Comparison of ENCODE assay signal across 27 mouse cellular contexts in genomic region chr10:98694690-98695370, GRCm38 (mm10).
DNase-seq lines count a peak whose midpoint lies in the region; ATAC-seq and TF ChIP-seq lines count a peak whose summit lies in the region.
"Had no signal": no experiment of that assay in that cellular context is flagged by ENCODE, and none has a peak within 500 bp of the region (broad histone marks: within the 10 kb centered on the region; RNA-seq: fewer than 3 reads in every experiment).

No protein-coding gene starts in this region.

- no peak overlapping the region for H3K27ac ChIP-seq in intestine, embryonic 16.5 days (ENCODE audit: low read length)
- no peak overlapping the region for H3K27ac ChIP-seq in stomach, embryonic 14.5 days (ENCODE audit: low read length)
- H3K27ac ChIP-seq in stomach, postnatal 0 days (replicated peaks) = no peak overlapping the region
- H3K27ac ChIP-seq: embryonic facial prominence, embryonic 10.5 days; embryonic facial prominence, embryonic 13.5 days; forebrain, embryonic 12.5 days; forebrain, embryonic 15.5 days; heart, embryonic 15.5 days; hindbrain, embryonic 10.5 days; hindbrain, embryonic 13.5 days had no signal

- H3K36me3 ChIP-seq in intestine, embryonic 16.5 days (ENCODE audit: control insufficient read depth, insufficient read depth, low read length) = no peaks in the 10 kb centered on the region
- no peaks in the 10 kb centered on the region for H3K36me3 ChIP-seq in stomach, embryonic 14.5 days (ENCODE audit: control insufficient read depth, insufficient read depth, low read length)
- no peaks in the 10 kb centered on the region for H3K36me3 ChIP-seq in stomach, postnatal 0 days (ENCODE audit: control insufficient read depth, insufficient read depth, low read length)
- H3K36me3 ChIP-seq: embryonic facial prominence, embryonic 10.5 days; embryonic facial prominence, embryonic 13.5 days; forebrain, embryonic 12.5 days; forebrain, embryonic 15.5 days; heart, embryonic 12.5 days; heart, embryonic 15.5 days; hindbrain, embryonic 10.5 days; hindbrain, embryonic 13.5 days had no signal

- 65% methylated on average over 2 of the region's 2 CpGs for WGBS in intestine, embryonic 16.5 days
- 69% methylated on average over 2 of the region's 2 CpGs for WGBS in stomach, embryonic 14.5 days
- 59% methylated on average over 2 of the region's 2 CpGs for WGBS in stomach, postnatal 0 days

- ATAC-seq in intestine, embryonic 16.5 days = peak; percentile 98
- peak; percentile 80 for ATAC-seq in stomach, embryonic 14.5 days (ENCODE audit: insufficient number of reproducible peaks, insufficient read depth, low FRiP score, low read depth)
- ATAC-seq in stomach, postnatal 0 days (ENCODE audit: low FRiP score, low TSS enrichment) = peak; percentile 99
- ATAC-seq: CD4-positive, CD25-positive, alpha-beta regulatory T cell, adult 4 months; forebrain, embryonic 15.5 days had no signal

- no peak for DNase-seq in stomach, postnatal 0 days (ENCODE audit: low spot score)
- DNase-seq in cerebellum, postnatal 25 days = no peak
- DNase-seq in yolk sac, embryonic 10.5 days (ENCODE audit: low spot score) = no peak
- DNase-seq in spleen, postnatal 10 days (ENCODE audit: low spot score in 2 of 2) = no peak
- DNase-seq: adrenal gland, adult 2 months; adrenal gland, postnatal 14 days; cerebellum, adult 11 months; cerebellum, adult 2 months; cerebellum, adult 9-11 months; cerebellum, postnatal 36 days; embryo, embryonic 11 days; gastrocnemius, postnatal 25 days; heart, adult 18-20 months; heart, postnatal 10 days; heart, postnatal 36 days had no signal

- TF ChIP-seq EP300 in stomach, postnatal 0 days (optimal IDR thresholded peaks at IDR 0.05) = no peak

- H3K9ac ChIP-seq in intestine, embryonic 16.5 days (ENCODE audit: low read depth, low read length) = no peak overlapping the region
- H3K9ac ChIP-seq in stomach, embryonic 14.5 days (replicated peaks; ENCODE audit: low read depth, low read length) = no peak overlapping the region
- H3K9ac ChIP-seq in stomach, postnatal 0 days (ENCODE audit: low read length) = no peak overlapping the region
- H3K9ac ChIP-seq: embryonic facial prominence, embryonic 13.5 days; forebrain, embryonic 12.5 days; forebrain, embryonic 15.5 days; heart, embryonic 12.5 days; heart, embryonic 15.5 days; hindbrain, embryonic 13.5 days had no signal

- no peaks in the 10 kb centered on the region for H3K4me1 ChIP-seq in intestine, embryonic 16.5 days (ENCODE audit: control insufficient read depth, insufficient read depth, low read length)
- no peaks in the 10 kb centered on the region for H3K4me1 ChIP-seq in stomach, embryonic 14.5 days (ENCODE audit: control insufficient read depth, insufficient read depth, low read length)
- no peaks in the 10 kb centered on the region for H3K4me1 ChIP-seq in stomach, postnatal 0 days (replicated peaks; ENCODE audit: control insufficient read depth, insufficient read depth)
- H3K4me1 ChIP-seq: embryonic facial prominence, embryonic 10.5 days; embryonic facial prominence, embryonic 13.5 days; forebrain, embryonic 12.5 days; forebrain, embryonic 15.5 days; heart, embryonic 12.5 days; hindbrain, embryonic 10.5 days; hindbrain, embryonic 13.5 days had no signal

- no peaks in the 10 kb centered on the region for H3K27me3 ChIP-seq in intestine, embryonic 16.5 days (replicated peaks; ENCODE audit: control insufficient read depth, insufficient read depth, low read length)
- no peaks in the 10 kb centered on the region for H3K27me3 ChIP-seq in stomach, embryonic 14.5 days (ENCODE audit: control insufficient read depth, insufficient read depth, low read length)
- no peaks in the 10 kb centered on the region for H3K27me3 ChIP-seq in stomach, postnatal 0 days (ENCODE audit: control insufficient read depth, insufficient read depth, low read length)
- H3K27me3 ChIP-seq: embryonic facial prominence, embryonic 13.5 days; forebrain, embryonic 12.5 days; forebrain, embryonic 15.5 days; heart, embryonic 12.5 days; heart, embryonic 15.5 days; hindbrain, embryonic 13.5 days had no signal

- no peaks in the 10 kb centered on the region for H3K9me3 ChIP-seq in intestine, embryonic 16.5 days (ENCODE audit: control insufficient read depth, low read length)
- H3K9me3 ChIP-seq in stomach, embryonic 14.5 days (ENCODE audit: control insufficient read depth, low read depth, low read length) = no peaks in the 10 kb centered on the region
- H3K9me3 ChIP-seq in stomach, postnatal 0 days (ENCODE audit: control insufficient read depth, low read length) = no peaks in the 10 kb centered on the region
- H3K9me3 ChIP-seq: embryonic facial prominence, embryonic 10.5 days; embryonic facial prominence, embryonic 13.5 days; forebrain, embryonic 12.5 days; forebrain, embryonic 15.5 days; heart, embryonic 12.5 days; heart, embryonic 15.5 days; hindbrain, embryonic 10.5 days; hindbrain, embryonic 13.5 days had no signal

- TF ChIP-seq CTCF in stomach, postnatal 0 days (IDR thresholded peaks at IDR 0.05; ENCODE audit: low read depth) = no peak

- no peak overlapping the region for H3K4me3 ChIP-seq in intestine, embryonic 16.5 days (ENCODE audit: low read length)
- H3K4me3 ChIP-seq in stomach, embryonic 14.5 days (ENCODE audit: low read depth, low read length) = no peak overlapping the region
- H3K4me3 ChIP-seq in stomach, postnatal 0 days (ENCODE audit: low read depth, low read length) = no peak overlapping the region
- H3K4me3 ChIP-seq: embryonic facial prominence, embryonic 10.5 days; embryonic facial prominence, embryonic 13.5 days; erythroblast, embryonic 14.5 days; forebrain, embryonic 12.5 days; forebrain, embryonic 15.5 days; heart, embryonic 12.5 days; heart, embryonic 15.5 days; hindbrain, embryonic 10.5 days; hindbrain, embryonic 13.5 days had no signal

- H3K4me2 ChIP-seq in intestine, embryonic 16.5 days (ENCODE audit: low read depth, low read length) = no peak overlapping the region
- no peak overlapping the region for H3K4me2 ChIP-seq in stomach, embryonic 14.5 days (replicated peaks; ENCODE audit: low read depth, low read length)
- H3K4me2 ChIP-seq in stomach, postnatal 0 days (replicated peaks; ENCODE audit: low read depth) = no peak overlapping the region
- H3K4me2 ChIP-seq: embryonic facial prominence, embryonic 13.5 days; forebrain, embryonic 12.5 days; forebrain, embryonic 15.5 days; heart, embryonic 12.5 days; heart, embryonic 15.5 days; hindbrain, embryonic 13.5 days had no signal
